Mouse (Mus musculus): ENCODE measurements at regions not wholly inside any gene's neighbourhood (a gene's known extent, or its start where the extent isn't known, plus 50 kb on each side); places are given as distances from the start of the nearest gene placed in this dataset.

GRCm38 (mm10) chr14:83747996-83748395, 695.4 kb upstream of the Pcdh17 start:
- H3K4me1 ChIP-seq (replicated peaks; ENCODE audit: control insufficient read depth, insufficient read depth, low read length), result no peaks in the 10 kb centered on the region
- no peak overlapping the region for H3K4me2 ChIP-seq (ENCODE audit: low read depth, low read length, severe bottlenecking)
- H3K36me3 ChIP-seq (ENCODE audit: control insufficient read depth, insufficient read depth, low read length), result no peaks in the 10 kb centered on the region
- H3K4me3 ChIP-seq (ENCODE audit: low read depth, low read length), result no peak overlapping the region
- ATAC-seq (replicated peaks; ENCODE audit: low FRiP score), result peak; percentile 64; the same call in 1 of the 2 replicates
- no peaks in the 10 kb centered on the region for H3K27me3 ChIP-seq (ENCODE audit: control insufficient read depth, insufficient read depth, low read length)
- no peak overlapping the region for H3K9ac ChIP-seq (ENCODE audit: low read length)
- no peaks in the 10 kb centered on the region for H3K9me3 ChIP-seq (ENCODE audit: control insufficient read depth, low read length)
- WGBS, result 13% methylated on average over 1 of the region's 1 CpGs
- no peak overlapping the region for H3K27ac ChIP-seq (ENCODE audit: low read depth, low read length)
- no peak for DNase-seq (ENCODE audit: low spot score)

- WGBS, result 88% methylated on average over 3 of the region's 3 CpGs
Measured at GRCm38 (mm10) chr14:83751876-83752275, 691.5 kb upstream of the Pcdh17 start.

GRCm38 (mm10) chr14:83752477-83752876, 690.9 kb upstream of the Pcdh17 start:
- Histone ChIP-seq H3K36me3 (ENCODE audit: control insufficient read depth, insufficient read depth, low read length) (no peaks in the 10 kb centered on the region), H3K27me3 (ENCODE audit: control insufficient read depth, insufficient read depth, low read length) (no peaks in the 10 kb centered on the region), H3K4me2 (ENCODE audit: low read depth, low read length, severe bottlenecking) (no peak overlapping the region), H3K4me3 (ENCODE audit: low read depth, low read length) (no peak overlapping the region), H3K9me3 (ENCODE audit: control insufficient read depth, low read length) (no peaks in the 10 kb centered on the region), H3K4me1 (replicated peaks; ENCODE audit: control insufficient read depth, insufficient read depth, low read length) (no peaks in the 10 kb centered on the region), H3K9ac (ENCODE audit: low read length) (no peak overlapping the region), H3K27ac (ENCODE audit: low read depth, low read length) (no peak overlapping the region)
- ATAC-seq (replicated peaks; ENCODE audit: low FRiP score) (no peak), DNase-seq (ENCODE audit: low spot score) (no peak)

More at GRCm38 (mm10) chr14:83751876-83752275, 691.5 kb upstream of the Pcdh17 start:
- no peak overlapping the region for H3K4me3 ChIP-seq (ENCODE audit: low read depth, low read length)
- no peaks in the 10 kb centered on the region for H3K9me3 ChIP-seq (ENCODE audit: control insufficient read depth, low read length)
- no peak for ATAC-seq (replicated peaks; ENCODE audit: low FRiP score)
- H3K4me1 ChIP-seq (replicated peaks; ENCODE audit: control insufficient read depth, insufficient read depth, low read length), result no peaks in the 10 kb centered on the region
- DNase-seq (ENCODE audit: low spot score), result no peak
- H3K9ac ChIP-seq (ENCODE audit: low read length), result no peak overlapping the region
- H3K27me3 ChIP-seq (ENCODE audit: control insufficient read depth, insufficient read depth, low read length), result no peaks in the 10 kb centered on the region
- no peak overlapping the region for H3K27ac ChIP-seq (ENCODE audit: low read depth, low read length)
- H3K4me2 ChIP-seq (ENCODE audit: low read depth, low read length, severe bottlenecking), result no peak overlapping the region
- no peaks in the 10 kb centered on the region for H3K36me3 ChIP-seq (ENCODE audit: control insufficient read depth, insufficient read depth, low read length)
